Mouse (Mus musculus): ENCODE results near the gene Hdac7. TPM values are rescaled to one million over a fixed set of nuclear protein-coding genes. Genes with fewer than 3 reads are reported as not detected.

Gene Hdac7
- total and polyA plus RNA-seq, 3 experiments, result 3.9 to 117 (median 20.4) TPM

DNA sequence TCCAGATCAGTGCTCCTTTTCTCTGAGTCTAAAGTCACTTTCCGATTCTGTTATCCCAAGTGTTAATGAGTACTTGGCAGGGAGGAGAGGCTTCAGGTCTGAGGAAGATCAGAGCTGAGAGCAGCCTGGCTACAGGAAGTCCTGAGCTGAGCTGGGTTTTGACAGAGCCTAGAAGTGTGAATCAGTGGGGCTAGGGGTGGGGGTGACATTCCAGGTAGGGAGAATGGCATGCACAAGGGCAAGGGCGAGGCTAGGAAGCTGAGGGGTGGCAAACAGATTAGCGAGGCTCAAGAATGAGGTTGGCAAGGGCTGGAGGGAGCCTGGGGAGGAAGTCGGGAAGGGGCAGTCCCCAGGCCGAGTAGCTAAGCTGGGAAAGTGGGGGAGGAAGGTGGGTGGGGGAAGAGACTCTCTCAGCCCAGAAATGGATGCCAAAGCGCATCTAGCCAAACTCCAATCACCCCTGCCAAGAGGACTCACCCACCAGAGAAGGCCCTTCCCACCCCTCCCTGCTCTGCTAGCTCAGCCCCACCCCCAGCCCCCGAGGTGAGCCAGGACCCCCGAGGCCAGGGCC is 6.7 kb downstream of the Hdac7 start:
- ATAC-seq (ENCODE audit: extremely low read depth, insufficient number of reproducible peaks, low FRiP score, poor library complexity, severe bottlenecking) (no peak), DNase-seq (ENCODE audit: low spot score) (no peak)
- peaks cover 93% of the 10 kb centered on the region for H3K4me1 ChIP-seq (ENCODE audit: insufficient read depth, low read depth, low read length)
- no peaks in the 10 kb centered on the region for H3K27me3 ChIP-seq (ENCODE audit: insufficient read depth, low read length)
- H3K36me3 ChIP-seq (replicated peaks), result peaks cover 94% of the 10 kb centered on the region
- H3K4me3 ChIP-seq (ENCODE audit: low read depth, low read length), result peak overlapping the region; percentile 44; the same call in 1 of the 2 replicates
- no peaks in the 10 kb centered on the region; the same call in 1 of the 2 replicates for H3K9me3 ChIP-seq (replicated peaks)
- TF ChIP-seq GATA1 (IDR thresholded peaks at IDR 0.05; ENCODE audit: borderline replicate concordance, low read length) (no peak), POLR2AphosphoS5 (IDR thresholded peaks at IDR 0.05; ENCODE audit: insufficient replicate concordance, low read depth, low read length) (no peak), CTCF (IDR thresholded peaks at IDR 0.05; ENCODE audit: low read depth, low read length) (no peak), GATA2 (IDR thresholded peaks at IDR 0.05; ENCODE audit: borderline replicate concordance, low read depth, low read length) (no peak), TAL1 (conservative IDR thresholded peaks at IDR 0.05; ENCODE audit: low read depth, low read length) (no peak)

DNA sequence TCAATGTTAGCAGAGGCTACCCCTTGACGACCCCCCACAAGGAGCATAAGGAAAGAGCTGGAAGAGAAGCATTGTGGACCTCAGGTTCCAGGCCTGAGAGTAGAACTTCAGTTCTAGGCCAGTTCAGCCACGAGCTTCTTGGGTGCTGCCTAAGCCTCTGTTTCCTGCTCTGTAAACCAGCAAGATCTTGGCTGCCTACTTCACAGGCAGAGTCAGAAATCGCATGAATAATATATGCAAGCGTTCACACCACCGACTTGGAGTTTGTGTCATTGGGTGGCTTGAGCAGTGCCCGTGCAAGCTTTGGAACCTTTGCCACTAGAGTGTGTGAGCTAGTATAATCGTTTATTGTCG is 7.4 kb downstream of the Hdac7 start:
- Histone ChIP-seq H3K4me3 (ENCODE audit: low read depth, low read length) (no peak overlapping the region), H3K4me1 (ENCODE audit: insufficient read depth, low read depth, low read length) (peaks cover 93% of the 10 kb centered on the region), H3K27me3 (ENCODE audit: insufficient read depth, low read length) (no peaks in the 10 kb centered on the region), H3K36me3 (replicated peaks) (peaks cover 97% of the 10 kb centered on the region), H3K9me3 (replicated peaks) (no peaks in the 10 kb centered on the region; the same call in 1 of the 2 replicates)
- DNase-seq (ENCODE audit: low spot score) (no peak), ATAC-seq (ENCODE audit: extremely low read depth, insufficient number of reproducible peaks, low FRiP score, poor library complexity, severe bottlenecking) (no peak)
- TF ChIP-seq GATA1 (IDR thresholded peaks at IDR 0.05; ENCODE audit: borderline replicate concordance, low read length), result no peak
- no peak for TF ChIP-seq GATA2 (IDR thresholded peaks at IDR 0.05; ENCODE audit: borderline replicate concordance, low read depth, low read length)
- TF ChIP-seq CTCF (IDR thresholded peaks at IDR 0.05; ENCODE audit: low read depth, low read length), result no peak
- TF ChIP-seq POLR2AphosphoS5 (IDR thresholded peaks at IDR 0.05; ENCODE audit: insufficient replicate concordance, low read depth, low read length), result no peak
- TF ChIP-seq TAL1 (conservative IDR thresholded peaks at IDR 0.05; ENCODE audit: low read depth, low read length), result no peak

DNA sequence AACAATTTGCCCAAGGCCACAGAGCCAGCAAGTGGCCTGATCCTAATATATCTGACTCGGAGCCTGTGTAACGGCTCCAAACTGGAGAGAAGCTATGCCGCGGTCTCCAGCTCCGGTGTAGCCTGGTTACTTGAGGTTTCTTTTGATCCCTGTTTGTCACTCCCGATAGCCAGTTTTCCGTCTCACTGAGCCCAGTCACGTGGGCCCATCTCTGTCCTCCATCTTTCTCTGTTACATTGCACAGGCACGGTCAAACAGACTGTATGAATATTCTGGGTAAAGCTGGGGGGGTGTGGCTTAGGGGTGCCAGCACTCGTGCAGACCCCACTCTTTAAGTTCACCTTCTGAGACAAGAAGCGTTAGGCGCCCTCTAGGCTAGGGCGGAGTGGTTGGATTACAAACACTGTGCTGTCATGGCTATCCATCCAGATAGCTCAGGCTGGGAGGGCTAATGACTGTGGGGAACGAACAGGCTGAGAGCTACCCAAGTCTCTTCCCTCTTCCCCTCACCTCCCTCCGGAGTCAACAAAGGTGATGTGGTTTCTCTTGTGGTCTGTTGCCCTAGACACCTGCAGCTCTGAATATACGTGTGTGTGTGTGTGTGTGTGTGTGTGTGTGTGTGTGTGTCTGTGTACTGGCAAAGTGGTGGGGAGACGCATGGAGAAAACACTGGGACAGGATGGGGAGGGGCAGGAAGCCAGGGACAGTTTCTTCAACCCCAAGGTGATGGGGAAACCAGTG is 8.0 kb downstream of the Hdac7 start:
- Histone ChIP-seq H3K4me3 (ENCODE audit: low read depth, low read length) (no peak overlapping the region), H3K9me3 (replicated peaks) (peaks cover 2% of the 10 kb centered on the region), H3K27me3 (ENCODE audit: insufficient read depth, low read length) (no peaks in the 10 kb centered on the region), H3K4me1 (ENCODE audit: insufficient read depth, low read depth, low read length) (peaks cover 90% of the 10 kb centered on the region), H3K36me3 (replicated peaks) (peaks cover 97% of the 10 kb centered on the region)
- no peak for ATAC-seq (ENCODE audit: extremely low read depth, insufficient number of reproducible peaks, low FRiP score, poor library complexity, severe bottlenecking)
- no peak for DNase-seq (ENCODE audit: low spot score)
- TF ChIP-seq POLR2AphosphoS5 (IDR thresholded peaks at IDR 0.05; ENCODE audit: insufficient replicate concordance, low read depth, low read length) (no peak), GATA2 (IDR thresholded peaks at IDR 0.05; ENCODE audit: borderline replicate concordance, low read depth, low read length) (no peak), CTCF (IDR thresholded peaks at IDR 0.05; ENCODE audit: low read depth, low read length) (no peak), GATA1 (IDR thresholded peaks at IDR 0.05; ENCODE audit: borderline replicate concordance, low read length) (no peak), TAL1 (conservative IDR thresholded peaks at IDR 0.05; ENCODE audit: low read depth, low read length) (no peak)

DNA sequence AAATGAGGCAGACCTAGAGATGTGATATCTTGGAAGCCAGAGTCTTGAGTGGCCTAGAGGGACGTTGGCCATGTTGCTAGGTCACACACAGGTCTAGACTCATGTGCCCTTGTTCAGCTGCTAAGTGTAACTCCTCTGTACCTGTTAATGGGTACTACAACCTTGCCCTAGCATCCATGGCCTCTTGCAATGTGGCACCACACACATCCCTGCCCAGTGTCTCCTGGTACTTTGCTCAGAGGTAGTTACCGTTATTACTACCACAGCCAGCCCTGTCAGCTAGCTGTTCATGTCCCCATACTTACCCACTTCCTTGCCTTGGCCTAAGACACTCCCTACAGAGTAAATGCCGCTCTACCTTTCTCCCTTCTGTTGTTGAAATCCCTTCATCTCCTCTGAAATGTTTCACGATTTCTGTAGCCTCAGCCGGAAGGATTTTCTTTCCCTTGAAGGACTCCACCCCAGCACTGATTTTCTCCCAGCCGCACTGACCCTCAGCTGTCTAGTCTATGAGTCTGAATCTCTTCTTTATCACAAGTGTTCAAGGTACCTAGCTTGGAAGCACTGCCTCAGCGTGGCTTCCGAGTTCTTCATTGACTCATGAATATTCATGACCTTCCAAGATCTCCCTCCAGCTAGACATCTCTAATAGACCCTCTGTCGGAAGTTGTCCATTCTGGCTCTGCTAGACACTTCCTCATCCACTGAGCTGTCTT is 11.4 kb downstream of the Hdac7 start:
- Histone ChIP-seq H3K36me3 (replicated peaks) (peaks cover 99% of the 10 kb centered on the region), H3K27me3 (ENCODE audit: insufficient read depth, low read length) (no peaks in the 10 kb centered on the region), H3K4me1 (ENCODE audit: insufficient read depth, low read depth, low read length) (peaks cover 84% of the 10 kb centered on the region), H3K4me3 (ENCODE audit: low read depth, low read length) (no peak overlapping the region; the same call in 1 of the 2 replicates), H3K9me3 (replicated peaks) (peaks cover 2% of the 10 kb centered on the region)
- ATAC-seq (ENCODE audit: extremely low read depth, insufficient number of reproducible peaks, low FRiP score, poor library complexity, severe bottlenecking) (no peak), DNase-seq (ENCODE audit: low spot score) (no peak)
- TF ChIP-seq CTCF (IDR thresholded peaks at IDR 0.05; ENCODE audit: low read depth, low read length), result no peak
- TF ChIP-seq GATA1 (IDR thresholded peaks at IDR 0.05; ENCODE audit: borderline replicate concordance, low read length), result no peak
- TF ChIP-seq GATA2 (IDR thresholded peaks at IDR 0.05; ENCODE audit: borderline replicate concordance, low read depth, low read length), result no peak

DNA sequence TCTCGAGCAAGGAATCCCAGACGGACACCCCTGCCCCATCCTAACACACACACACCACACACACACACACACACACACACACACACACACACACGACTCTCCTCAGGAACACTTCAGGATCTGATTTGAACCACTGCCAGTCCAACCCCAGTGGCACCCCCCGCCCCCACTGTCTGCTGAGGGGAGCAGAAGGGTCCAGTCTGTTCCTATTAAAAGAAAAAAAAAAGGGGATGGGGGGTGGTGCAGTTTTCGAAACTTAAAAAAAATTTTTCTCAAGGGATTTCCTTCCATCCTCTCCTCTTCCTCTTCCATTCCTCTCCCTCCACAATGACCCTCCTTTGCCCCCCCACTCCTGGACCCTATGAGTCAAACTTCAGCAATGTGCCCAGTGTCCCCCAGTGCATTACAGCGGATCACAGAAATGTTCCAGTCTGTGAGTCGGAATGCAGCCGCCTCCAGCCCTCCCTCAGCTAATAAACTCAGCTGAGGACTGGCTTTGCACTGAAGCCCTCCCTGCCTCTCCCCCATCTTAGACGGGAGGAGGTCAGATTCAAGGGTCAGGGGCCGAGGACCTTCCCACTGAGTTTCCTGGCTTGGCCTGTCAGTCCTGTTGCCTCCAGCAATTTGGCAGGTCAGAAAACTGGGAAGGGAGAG is 12.2 kb downstream of the Hdac7 start:
- ATAC-seq (ENCODE audit: extremely low read depth, insufficient number of reproducible peaks, low FRiP score, poor library complexity, severe bottlenecking) (no peak), DNase-seq (ENCODE audit: low spot score) (no peak)
- peaks cover 2% of the 10 kb centered on the region for H3K9me3 ChIP-seq (replicated peaks)
- TF ChIP-seq CTCF (IDR thresholded peaks at IDR 0.05; ENCODE audit: low read depth, low read length) (no peak), POLR2AphosphoS5 (IDR thresholded peaks at IDR 0.05; ENCODE audit: insufficient replicate concordance, low read depth, low read length) (no peak), GATA2 (IDR thresholded peaks at IDR 0.05; ENCODE audit: borderline replicate concordance, low read depth, low read length) (no peak), GATA1 (IDR thresholded peaks at IDR 0.05; ENCODE audit: borderline replicate concordance, low read length) (no peak), TAL1 (conservative IDR thresholded peaks at IDR 0.05; ENCODE audit: low read depth, low read length) (no peak)
- peaks cover 81% of the 10 kb centered on the region for H3K4me1 ChIP-seq (ENCODE audit: insufficient read depth, low read depth, low read length)
- H3K27me3 ChIP-seq (ENCODE audit: insufficient read depth, low read length), result no peaks in the 10 kb centered on the region
- H3K36me3 ChIP-seq (replicated peaks), result peaks cover 96% of the 10 kb centered on the region
- H3K4me3 ChIP-seq (ENCODE audit: low read depth, low read length), result peak overlapping the region; percentile 73
